Mouse (Mus musculus) heart, embryonic 15.5 days (tissue): ENCODE measurements around the gene Coch. TPM values are rescaled to one million over a fixed set of nuclear protein-coding genes. Genes with fewer than 3 reads are reported as not detected.
"Not testable (repeated sequence)": the region's sequence is repeated elsewhere in the genome, so short reads cannot be mapped to it uniquely, and the experiment has no call there.

ENCODE experiments used
- ATAC-seq: fragments of 200-750 bp; cut with Nextera tagmentation; replicated peaks from 2 replicates; pipeline ENCODE4 v1.8.0; 2017; ENCODE audit warnings: low read depth, moderate TSS enrichment; ENCODE audit not compliant: insufficient number of reproducible peaks, insufficient read depth, low FRiP score
- H3K27ac ChIP-seq: fragments of 300-500 bp; sonication (generic); 2 replicates; pipeline ENCODE4 v1.5.1; 2015; ENCODE audit warnings: mild to moderate bottlenecking, inconsistent platforms
- H3K27me3 ChIP-seq: fragments of 300-500 bp; sonication (generic); 2 replicates; pipeline ENCODE4 v1.6.1; 2015; ENCODE audit warnings: inconsistent platforms
- H3K36me3 ChIP-seq: fragments of 300-500 bp; sonication (generic); 2 replicates; pipeline ENCODE4 v1.6.1; 2015; ENCODE audit warnings: mild to moderate bottlenecking, inconsistent platforms
- H3K4me1 ChIP-seq: fragments of 300-500 bp; sonication (generic); replicated peaks from 2 replicates; pipeline ENCODE4 v1.6.1; 2015; ENCODE audit warnings: inconsistent platforms
- H3K4me2 ChIP-seq: fragments of 300-500 bp; sonication (generic); 2 replicates; pipeline ENCODE4 v1.6.1; 2015; ENCODE audit warnings: inconsistent platforms, mild to moderate bottlenecking, moderate library complexity
- H3K4me3 ChIP-seq: fragments of 300-500 bp; sonication (generic); 2 replicates; pipeline ENCODE4 v1.5.1; 2015; ENCODE audit warnings: mild to moderate bottlenecking, inconsistent platforms
- H3K9ac ChIP-seq: fragments of 300-500 bp; sonication (generic); 2 replicates; pipeline ENCODE4 v1.6.1; 2015; ENCODE audit warnings: mild to moderate bottlenecking, inconsistent platforms
- H3K9me3 ChIP-seq: fragments of 300-500 bp; sonication (generic); replicated peaks from 2 replicates; pipeline ENCODE4 v1.6.1; 2016; ENCODE audit warnings: inconsistent platforms
- WGBS: fragments of 180-500 bp; shearing (Covaris S2); methylation state at CpG from one replicate; pipeline ENCODE4 v1.1.7; 2015; ENCODE audit warnings: mixed read lengths; 5-methylcytosine and 5-hydroxymethylcytosine counted together
- polyA plus RNA-seq: library from polyadenylated mRNA; unstranded; fragments of >200 nt; fragmentation: Nextera tagmentation; extraction: Ambion mirVana; gene quantifications from 2 replicates; pipeline ENCODE4 v1.2.1, GENCODE M21; 2015

Gene Coch
- 1.4 and 1.6 TPM in 2 replicates for polyA plus RNA-seq

DNA sequence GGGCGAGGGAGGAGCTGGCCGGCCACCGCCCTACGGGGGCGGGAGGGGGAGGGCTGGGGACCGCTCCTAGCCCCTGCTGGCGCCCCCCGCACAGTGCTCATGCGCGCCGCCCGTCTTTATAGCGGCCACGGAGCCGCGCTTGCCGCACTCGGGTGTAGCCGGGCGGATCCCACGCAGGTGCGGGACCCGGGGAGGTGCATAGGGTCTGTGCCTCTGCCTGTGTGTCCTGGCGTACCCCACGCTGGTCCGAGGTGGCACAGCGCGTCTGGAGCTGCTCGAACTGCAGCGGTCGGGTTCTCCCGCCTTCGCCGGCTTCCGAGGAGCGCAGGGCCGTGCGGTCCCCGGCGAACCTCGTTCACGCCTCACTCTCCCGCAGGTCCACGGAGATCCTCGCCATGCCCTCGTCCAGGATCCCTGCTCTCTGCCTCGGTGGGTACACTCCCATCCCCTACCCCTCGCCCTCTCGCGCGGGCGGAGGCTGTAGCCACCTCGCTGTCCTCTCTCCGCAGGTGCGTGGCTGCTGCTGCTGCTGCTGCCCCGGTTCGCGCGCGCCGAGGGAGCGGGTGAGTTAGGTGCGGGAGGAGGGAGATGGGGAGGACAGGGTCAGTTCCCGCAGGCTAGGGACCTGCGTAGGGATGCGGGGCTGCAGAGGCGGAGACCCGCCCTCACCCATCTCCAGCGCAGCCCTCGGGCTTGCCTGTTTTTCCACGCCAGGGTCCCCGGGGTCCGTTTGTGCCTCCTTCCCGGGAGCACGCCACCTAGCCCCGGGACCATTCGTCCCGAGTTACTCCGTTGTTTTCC, at the start of gene Coch:
Gene Coch, plus strand, starts transcription at position 113 of the 801 bp plus-strand sequence.
- Histone ChIP-seq H3K27me3 (peaks cover 55% of the 10 kb centered on the region), H3K4me3 (peak within 1 kb of the TSS; percentile 69), H3K4me1 (peaks cover 17% of the 10 kb centered on the region), H3K36me3 (no peaks in the 10 kb centered on the region), H3K4me2 (peak within 1 kb of the TSS; percentile 99), H3K9ac (peak within 1 kb of the TSS; percentile 50), H3K9me3 (no peaks in the 10 kb centered on the region), H3K27ac (no peak within 1 kb of the TSS)
- under 1% methylated on average over 76 of the region's 79 CpGs for WGBS
- peak; percentile 72 for ATAC-seq

DNA sequence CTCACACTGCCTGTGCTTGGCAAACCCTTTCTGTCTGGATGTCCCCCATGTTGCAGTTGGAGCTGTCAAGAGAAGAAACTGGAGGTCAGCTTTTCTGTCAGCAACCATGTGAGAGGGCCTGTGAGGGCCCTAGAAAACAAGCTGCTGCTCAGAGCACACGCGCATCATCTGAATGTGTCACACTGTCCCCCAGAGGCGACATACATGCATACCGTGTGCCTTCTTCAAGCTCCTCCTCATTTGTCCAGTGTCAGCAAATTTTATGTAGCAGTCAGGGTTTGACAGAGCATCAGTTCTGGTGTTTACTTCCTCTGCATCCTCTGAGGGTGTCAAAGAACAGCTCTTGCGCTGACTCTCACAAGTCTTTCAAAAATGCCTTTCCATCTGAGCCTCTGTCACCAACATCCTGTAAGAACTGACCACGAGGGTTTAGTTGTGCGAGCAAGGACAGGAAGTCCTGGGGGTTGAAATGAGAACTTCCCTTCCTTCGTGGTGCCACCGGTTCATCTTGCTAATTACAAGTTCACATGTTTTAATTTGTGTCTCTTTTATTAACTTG, 49.7 kb upstream of the Coch start:
- H3K4me2 ChIP-seq: no peak overlapping the region
- 72% methylated on average over 9 of the region's 9 CpGs for WGBS
- no peak overlapping the region for H3K27ac ChIP-seq
- no peaks in the 10 kb centered on the region for H3K4me1 ChIP-seq
- H3K9ac ChIP-seq: no peak overlapping the region
- no peaks in the 10 kb centered on the region for H3K9me3 ChIP-seq
- H3K27me3 ChIP-seq: no peaks in the 10 kb centered on the region
- no peak overlapping the region for H3K4me3 ChIP-seq
- no peaks in the 10 kb centered on the region for H3K36me3 ChIP-seq
- no peak for ATAC-seq

DNA sequence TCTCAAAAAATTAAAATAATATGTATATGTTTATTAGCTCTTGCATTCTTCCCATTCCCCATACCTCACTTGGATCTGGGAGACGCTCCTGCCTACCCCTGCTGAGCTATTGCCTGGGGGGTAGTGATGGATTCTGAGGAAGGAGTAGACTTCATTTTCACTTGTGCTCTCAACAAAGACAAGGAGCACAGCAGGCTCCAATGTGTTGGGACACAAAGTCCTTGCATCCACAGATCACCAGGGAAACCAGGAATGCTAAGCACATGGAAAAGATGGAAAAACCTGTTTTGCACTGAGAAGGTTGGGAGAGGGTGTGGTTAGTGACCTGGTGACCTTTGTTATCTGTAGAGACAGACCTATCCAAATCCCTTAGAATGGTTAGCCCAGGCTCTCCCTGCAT, 38.1 kb upstream of the Coch start:
- 69% methylated on average over 1 of the region's 1 CpGs for WGBS
- no peak overlapping the region for H3K27ac ChIP-seq
- H3K9me3 ChIP-seq: no peaks in the 10 kb centered on the region
- no peak overlapping the region for H3K4me3 ChIP-seq
- H3K4me1 ChIP-seq: no peaks in the 10 kb centered on the region
- H3K36me3 ChIP-seq: no peaks in the 10 kb centered on the region
- no peaks in the 10 kb centered on the region for H3K27me3 ChIP-seq
- ATAC-seq: no peak
- H3K9ac ChIP-seq: no peak overlapping the region
- H3K4me2 ChIP-seq: no peak overlapping the region

DNA sequence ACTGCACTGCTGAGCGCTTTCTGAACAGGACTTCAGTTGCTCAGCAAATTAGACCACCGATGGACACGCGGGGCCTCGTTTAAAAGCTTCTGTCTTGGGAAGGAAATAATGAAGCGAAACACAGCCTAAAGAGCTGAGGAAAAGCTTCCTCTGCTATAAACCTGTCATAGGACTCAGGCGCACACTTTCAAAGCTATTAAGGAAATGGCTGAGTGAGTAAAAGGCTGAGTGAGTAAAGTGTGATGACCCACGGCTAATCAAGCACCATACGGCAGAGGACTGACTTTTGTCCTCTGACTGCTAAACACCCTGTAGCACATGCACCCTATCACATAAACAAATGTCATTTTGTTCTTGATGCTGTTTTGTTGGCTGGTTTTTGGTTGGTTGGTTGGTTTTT, 31.7 kb upstream of the Coch start:
- Histone ChIP-seq H3K4me1 (no peaks in the 10 kb centered on the region), H3K4me2 (no peak overlapping the region), H3K36me3 (no peaks in the 10 kb centered on the region), H3K9ac (no peak overlapping the region), H3K4me3 (no peak overlapping the region), H3K9me3 (no peaks in the 10 kb centered on the region), H3K27ac (no peak overlapping the region), H3K27me3 (no peaks in the 10 kb centered on the region)
- 74% methylated on average over 9 of the region's 9 CpGs for WGBS
- no peak for ATAC-seq

DNA sequence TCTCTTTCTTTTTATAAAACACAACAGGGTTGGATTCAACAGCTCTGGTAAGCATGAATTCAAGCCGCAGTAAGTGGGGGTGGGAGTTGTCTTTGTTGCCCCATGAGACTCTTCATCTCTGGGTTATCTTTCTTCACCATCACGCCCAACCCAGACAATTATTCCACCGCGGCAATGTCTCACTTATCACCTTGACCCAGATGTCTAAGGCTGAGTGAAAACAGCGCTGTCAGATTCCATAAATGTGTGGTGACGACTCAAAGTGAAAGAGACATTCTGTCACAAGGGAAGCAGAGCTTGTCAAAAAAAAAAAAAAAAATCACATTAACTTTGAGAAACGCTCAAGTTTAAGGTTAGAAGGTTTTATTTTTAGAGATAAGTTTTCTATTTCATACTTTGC, 25.9 kb upstream of the Coch start:
- H3K4me2 ChIP-seq: peak overlapping the region; percentile 34; the same call in 1 of the 2 replicates
- H3K27me3 ChIP-seq: no peaks in the 10 kb centered on the region
- H3K9me3 ChIP-seq: no peaks in the 10 kb centered on the region
- H3K36me3 ChIP-seq: no peaks in the 10 kb centered on the region
- no peak for ATAC-seq
- no peak overlapping the region for H3K9ac ChIP-seq
- no peak overlapping the region for H3K27ac ChIP-seq
- 29% methylated on average over 7 of the region's 7 CpGs for WGBS
- H3K4me3 ChIP-seq: no peak overlapping the region
- H3K4me1 ChIP-seq: no peaks in the 10 kb centered on the region

DNA sequence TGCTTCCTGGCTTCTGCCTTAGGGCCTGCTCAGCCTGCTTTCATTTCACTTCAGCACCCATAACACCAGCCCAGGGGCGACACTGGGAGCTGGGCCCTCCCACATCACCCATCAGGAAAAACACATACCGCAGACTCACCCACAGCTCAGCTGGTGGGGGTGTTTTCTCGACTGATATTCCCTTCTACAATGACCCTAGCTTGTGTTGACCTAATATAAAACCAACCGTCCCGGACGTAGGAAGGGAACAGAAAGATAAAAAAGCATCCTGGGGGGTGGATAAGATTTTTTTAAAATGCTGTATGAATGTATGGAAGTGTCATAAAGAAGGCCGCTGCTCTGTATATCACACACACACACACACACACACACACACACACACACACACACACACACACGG, 23.7 kb upstream of the Coch start:
- ATAC-seq: no peak
- H3K27ac ChIP-seq: no peak overlapping the region
- H3K4me2 ChIP-seq: no peak overlapping the region
- no peaks in the 10 kb centered on the region for H3K27me3 ChIP-seq
- no peaks in the 10 kb centered on the region for H3K36me3 ChIP-seq
- H3K4me3 ChIP-seq: no peak overlapping the region
- H3K9me3 ChIP-seq: no peaks in the 10 kb centered on the region
- WGBS: 79% methylated on average over 8 of the region's 8 CpGs
- no peaks in the 10 kb centered on the region for H3K4me1 ChIP-seq
- no peak overlapping the region for H3K9ac ChIP-seq

DNA sequence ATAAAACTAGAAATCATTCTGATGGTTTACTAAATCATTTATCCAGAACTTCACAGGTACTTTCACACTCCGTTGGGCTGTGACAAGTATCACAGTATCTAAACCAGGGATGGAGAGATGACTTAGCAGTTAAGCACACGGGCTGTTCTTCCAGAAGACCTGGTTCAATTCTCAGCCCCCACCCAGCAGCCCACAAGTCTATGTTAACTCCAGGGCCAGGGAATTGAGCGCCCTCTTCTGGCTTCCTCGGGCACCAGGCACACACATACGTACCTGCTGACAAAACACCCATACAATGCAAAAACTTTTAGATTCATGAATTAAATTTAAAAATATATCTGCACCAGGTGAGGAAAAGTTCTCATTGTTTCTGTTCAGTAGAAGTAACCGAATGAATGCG, 23.2 kb upstream of the Coch start:
- H3K9ac ChIP-seq: no peak overlapping the region
- H3K27me3 ChIP-seq: no peaks in the 10 kb centered on the region
- no peak overlapping the region for H3K4me2 ChIP-seq
- ATAC-seq: no peak
- WGBS: 55% methylated on average over 7 of the region's 7 CpGs
- no peak overlapping the region for H3K27ac ChIP-seq
- H3K4me3 ChIP-seq: no peak overlapping the region
- no peaks in the 10 kb centered on the region for H3K36me3 ChIP-seq
- H3K9me3 ChIP-seq: no peaks in the 10 kb centered on the region
- H3K4me1 ChIP-seq: no peaks in the 10 kb centered on the region

DNA sequence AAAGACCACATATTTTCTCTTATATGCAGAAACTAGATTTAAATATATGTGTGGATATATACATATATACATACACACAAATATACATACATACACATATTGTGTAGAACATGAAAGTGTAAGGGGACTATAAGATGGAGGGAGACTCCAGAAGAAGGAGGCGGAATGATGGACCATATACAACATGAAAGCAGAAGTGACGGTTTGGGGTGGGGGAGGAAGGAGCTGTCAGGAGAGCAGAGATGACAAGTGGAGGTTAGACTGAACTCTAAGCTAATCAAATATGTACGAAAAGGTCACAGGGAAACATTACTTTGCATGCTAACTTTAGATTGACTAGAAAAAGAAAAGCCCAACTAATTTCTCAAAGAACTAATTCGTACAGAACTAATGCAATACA, 20.5 kb upstream of the Coch start:
- Histone ChIP-seq H3K27me3 (no peaks in the 10 kb centered on the region), H3K4me2 (no peak overlapping the region), H3K27ac (no peak overlapping the region), H3K36me3 (no peaks in the 10 kb centered on the region), H3K9me3 (no peaks in the 10 kb centered on the region), H3K9ac (no peak overlapping the region), H3K4me1 (no peaks in the 10 kb centered on the region), H3K4me3 (no peak overlapping the region)
- 63% methylated on average over 4 of the region's 4 CpGs for WGBS
- ATAC-seq: no peak

DNA sequence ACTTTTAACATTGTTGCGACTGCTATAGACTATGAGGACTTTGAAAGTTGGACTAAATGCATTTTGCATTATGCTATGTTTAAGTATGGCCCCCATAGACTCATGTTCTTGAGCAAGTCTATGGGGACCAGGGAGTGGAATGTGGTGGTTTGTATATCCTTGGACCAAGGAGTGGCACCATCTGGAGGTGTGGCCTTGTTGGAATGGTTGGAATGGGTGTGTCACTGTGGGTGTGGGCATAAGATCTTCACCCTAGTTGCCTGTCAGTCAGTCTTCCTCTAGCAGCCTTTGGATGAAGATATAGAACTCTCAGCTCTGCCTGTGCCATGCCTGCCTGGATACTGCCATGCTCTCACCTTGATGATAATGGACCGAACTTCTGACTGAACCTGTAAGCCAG, 15.3 kb upstream of the Coch start:
- H3K27ac ChIP-seq, H3K4me3 ChIP-seq, H3K4me1 ChIP-seq, ATAC-seq, H3K9me3 ChIP-seq, H3K9ac ChIP-seq, H3K4me2 ChIP-seq, H3K27me3 ChIP-seq, H3K36me3 ChIP-seq: not testable (repeated sequence)
- 90% methylated on average over 2 of the region's 2 CpGs for WGBS

DNA sequence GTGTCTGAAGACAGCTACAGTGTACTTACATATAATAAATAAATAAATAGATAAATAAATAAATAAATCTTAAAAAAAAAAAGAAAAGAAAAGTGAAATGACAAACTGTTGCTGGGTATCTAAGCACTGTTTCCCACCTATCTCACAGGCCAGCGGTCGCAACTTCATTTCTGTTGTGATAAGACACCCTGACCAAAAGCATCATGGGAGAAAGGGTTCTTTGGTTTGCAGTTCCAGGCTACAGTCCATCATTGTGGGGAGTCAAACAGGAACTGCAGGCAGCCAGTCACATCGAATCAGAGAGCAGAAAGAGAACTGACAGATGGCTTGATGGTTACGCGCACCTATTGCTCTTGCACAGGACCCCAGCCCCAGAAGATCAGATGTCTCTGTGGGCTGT, 3.9 kb upstream of the Coch start:
- H3K36me3 ChIP-seq: no peaks in the 10 kb centered on the region
- no peak overlapping the region for H3K27ac ChIP-seq
- 80% methylated on average over 5 of the region's 5 CpGs for WGBS
- no peak overlapping the region for H3K4me3 ChIP-seq
- H3K4me2 ChIP-seq: no peak overlapping the region
- H3K27me3 ChIP-seq: peaks cover 28% of the 10 kb centered on the region
- H3K9ac ChIP-seq: no peak overlapping the region
- H3K9me3 ChIP-seq: no peaks in the 10 kb centered on the region
- H3K4me1 ChIP-seq: peaks cover 16% of the 10 kb centered on the region
- ATAC-seq: no peak

DNA sequence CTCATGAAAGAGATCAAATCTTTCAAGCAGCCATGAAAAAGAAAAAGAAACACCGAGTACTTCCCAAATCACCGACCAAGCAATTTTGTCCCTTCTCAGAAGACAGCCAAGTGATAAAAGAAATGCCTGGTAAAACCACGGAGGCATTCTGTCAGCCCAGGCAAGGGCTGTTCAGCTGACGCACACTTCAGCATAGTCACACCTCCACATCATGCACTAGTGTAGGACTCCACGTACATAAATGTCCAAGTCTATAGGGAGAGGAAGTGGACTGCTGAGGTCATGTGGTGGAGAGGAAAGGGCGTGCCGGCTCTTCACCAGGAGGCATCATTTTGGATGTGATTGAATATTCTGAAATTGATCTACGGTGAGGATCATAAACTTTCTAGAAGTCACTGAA, 1.2 kb upstream of the Coch start:
- 54% methylated on average over 8 of the region's 8 CpGs for WGBS
- peaks cover 53% of the 10 kb centered on the region for H3K27me3 ChIP-seq

DNA sequence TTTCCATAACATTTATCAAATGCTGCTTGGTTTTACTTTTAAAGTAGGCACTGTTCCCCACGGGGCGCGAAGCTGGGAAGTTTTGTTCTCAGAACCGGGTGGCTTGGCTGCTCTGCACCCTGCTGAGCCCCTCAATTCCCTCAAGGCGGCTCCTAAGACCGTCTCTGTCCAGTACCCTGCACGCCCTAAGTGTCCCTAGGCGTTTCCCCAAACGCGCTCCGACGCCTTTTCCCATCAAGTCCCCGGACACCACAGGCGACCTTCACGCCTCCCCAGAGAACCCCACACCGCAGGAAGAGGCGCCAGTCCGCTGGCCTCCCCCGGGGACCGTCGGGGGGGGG, 283 bp upstream of the Coch start:
- Histone ChIP-seq H3K27me3 (peaks cover 55% of the 10 kb centered on the region), H3K4me1 (peaks cover 17% of the 10 kb centered on the region), H3K4me3 (peak overlapping the region; percentile 69), H3K9ac (peak overlapping the region; percentile 50), H3K27ac (no peak overlapping the region), H3K9me3 (no peaks in the 10 kb centered on the region), H3K36me3 (no peaks in the 10 kb centered on the region), H3K4me2 (peak overlapping the region; percentile 99)
- WGBS: 1% methylated on average over 20 of the region's 21 CpGs
- ATAC-seq: no peak; the same call in 1 of the 2 replicates

More for the DNA sequence above, 1.2 kb upstream of the Coch start:
- H3K4me3 ChIP-seq: no peak overlapping the region
- peaks cover 17% of the 10 kb centered on the region for H3K4me1 ChIP-seq
- no peak for ATAC-seq
- no peak overlapping the region for H3K4me2 ChIP-seq
- no peak overlapping the region for H3K9ac ChIP-seq
- no peaks in the 10 kb centered on the region for H3K9me3 ChIP-seq
- H3K36me3 ChIP-seq: no peaks in the 10 kb centered on the region
- H3K27ac ChIP-seq: no peak overlapping the region
